Mouse (Mus musculus) hindbrain, embryonic 14.5 days (tissue): ENCODE measurements around the gene Pld5. TPM values are rescaled to one million over a fixed set of nuclear protein-coding genes. Genes with fewer than 3 reads are reported as not detected.
A peak's percentile ranks its signal among the peaks of the same experiment; 100 is the strongest.
"Not testable (repeated sequence)": the region's sequence is repeated elsewhere in the genome, so short reads cannot be mapped to it uniquely, and the experiment has no call there.

ENCODE experiments used
- ATAC-seq: fragments of 200-750 bp; cut with Nextera tagmentation; 2 replicates; pipeline ENCODE4 v1.8.0; 2017; ENCODE audit warnings: moderate number of reproducible peaks, mild to moderate bottlenecking, moderate TSS enrichment, moderate library complexity; ENCODE audit not compliant: low FRiP score
- DNase-seq: peaks from one replicate; pipeline ENCODE4 v3.0.0-alpha.2; 2015; ENCODE audit warnings: low spot score
- H3K27ac ChIP-seq: fragments of 300-500 bp; sonication (generic); 2 replicates; pipeline ENCODE4 v1.5.1; 2014; ENCODE audit warnings: mild to moderate bottlenecking, moderate library complexity
- H3K27me3 ChIP-seq: fragments of 300-500 bp; sonication (generic); 2 replicates; pipeline ENCODE4 v1.6.1; 2014; ENCODE audit warnings: mild to moderate bottlenecking, low read length, mixed read lengths; ENCODE audit not compliant: control insufficient read depth, insufficient read depth
- H3K36me3 ChIP-seq: fragments of 300-500 bp; sonication (generic); replicated peaks from 2 replicates; pipeline ENCODE4 v1.6.1; 2014; ENCODE audit not compliant: control insufficient read depth, insufficient read depth
- H3K4me1 ChIP-seq: fragments of 300-500 bp; sonication (generic); replicated peaks from 2 replicates; pipeline ENCODE4 v1.6.1; 2014; ENCODE audit warnings: antibody characterized with exemption, low read length, mixed read lengths; ENCODE audit not compliant: control insufficient read depth, insufficient read depth
- H3K4me2 ChIP-seq: fragments of 300-500 bp; sonication (generic); replicated peaks from 2 replicates; pipeline ENCODE4 v1.6.1; 2014; ENCODE audit warnings: mild to moderate bottlenecking, moderate library complexity
- H3K4me3 ChIP-seq: fragments of 300-500 bp; sonication (generic); replicated peaks from 2 replicates; pipeline ENCODE4 v1.5.1; 2014; ENCODE audit warnings: mild to moderate bottlenecking, low read length
- H3K9ac ChIP-seq: fragments of 300-500 bp; sonication (generic); 2 replicates; pipeline ENCODE4 v1.6.1; 2014
- H3K9me3 ChIP-seq: fragments of 300-500 bp; sonication (generic); 2 replicates; pipeline ENCODE4 v1.6.1; 2016; ENCODE audit warnings: low read length; ENCODE audit not compliant: control insufficient read depth
- WGBS: fragments of 180-500 bp; shearing (Covaris S2); extraction: QIAGEN DNeasy Blood & Tissue Kit; methylation state at CpG from one replicate; pipeline ENCODE4 v1.1.7; 2014; 5-methylcytosine and 5-hydroxymethylcytosine counted together
- polyA plus RNA-seq: library from polyadenylated mRNA; unstranded; fragments of >200 nt; fragmentation: Nextera tagmentation; extraction: Ambion mirVana; gene quantifications from 2 replicates; pipeline ENCODE4 v1.2.1, GENCODE M21; 2014

Gene Pld5
- polyA plus RNA-seq, 1 experiment from 2014 or later, result 5.5 TPM

- Histone ChIP-seq H3K4me1 (peaks cover 6% of the 10 kb centered on the region; the same call in 1 of the 2 replicates), H3K27ac (no peak overlapping the region), H3K9me3 (no peaks in the 10 kb centered on the region), H3K4me3 (no peak overlapping the region), H3K9ac (no peak overlapping the region), H3K36me3 (no peaks in the 10 kb centered on the region), H3K4me2 (no peak overlapping the region), H3K27me3 (no peaks in the 10 kb centered on the region)
- no peak for DNase-seq
- ATAC-seq, result no peak
These were observed 263.6 kb downstream of the Pld5 start for GRCm38 (mm10) chr1:176011535-176011934.

DNA sequence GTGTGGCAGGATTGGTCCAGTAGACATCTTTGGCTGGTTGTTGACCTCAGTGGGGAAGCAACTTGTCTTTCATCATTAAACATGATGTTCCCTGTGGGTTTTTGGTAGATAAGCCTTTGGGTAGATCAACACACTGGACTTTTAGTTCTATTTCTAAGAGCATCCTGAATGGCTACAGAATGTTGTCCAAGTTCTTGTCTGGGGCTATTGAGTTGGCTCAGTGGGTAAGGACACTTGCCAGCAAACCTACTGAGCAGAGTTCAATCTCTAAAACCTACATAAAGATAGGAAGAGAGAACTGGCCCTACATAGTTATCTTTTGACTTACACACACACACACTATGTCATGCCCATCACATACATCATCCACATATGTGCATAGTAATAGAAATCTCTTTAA lies 264.0 kb downstream of the Pld5 start:
- Histone ChIP-seq H3K4me2 (no peak overlapping the region), H3K4me3 (no peak overlapping the region), H3K9ac (no peak overlapping the region), H3K36me3 (no peaks in the 10 kb centered on the region), H3K27me3 (no peaks in the 10 kb centered on the region), H3K4me1 (peaks cover 6% of the 10 kb centered on the region; the same call in 1 of the 2 replicates), H3K9me3 (no peaks in the 10 kb centered on the region), H3K27ac (no peak overlapping the region)
- DNase-seq (no peak), ATAC-seq (no peak)

DNA sequence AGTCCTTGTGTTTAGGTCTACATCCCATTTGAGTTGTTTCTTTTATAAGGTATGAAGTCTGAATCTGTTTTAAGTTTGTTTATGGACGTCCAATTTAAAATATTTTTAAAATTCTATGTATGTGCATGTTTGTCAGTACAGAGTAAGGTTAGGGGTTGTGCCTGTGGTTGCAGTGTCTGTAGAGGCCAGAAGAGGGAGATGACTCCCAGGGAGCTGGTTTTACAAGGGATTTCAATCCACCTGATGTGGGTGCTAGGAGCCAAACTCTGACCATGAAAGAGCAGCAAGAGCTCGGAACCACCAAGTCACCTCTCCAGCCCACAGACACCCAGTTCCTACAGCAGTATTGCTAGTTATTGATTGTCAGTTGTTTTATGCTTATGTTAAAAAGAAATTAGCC lies 266.7 kb downstream of the Pld5 start:
- no peak for ATAC-seq

GRCm38 (mm10) chr1:176000599-176000998 lies 274.5 kb downstream of the Pld5 start:
- H3K9me3 ChIP-seq, result no peaks in the 10 kb centered on the region
- DNase-seq (no peak), ATAC-seq (no peak)
- H3K9ac ChIP-seq, result no peak overlapping the region
- no peaks in the 10 kb centered on the region for H3K36me3 ChIP-seq
- peaks cover 12% of the 10 kb centered on the region for H3K4me1 ChIP-seq
- no peaks in the 10 kb centered on the region for H3K27me3 ChIP-seq
- no peak overlapping the region for H3K4me3 ChIP-seq
- 56% methylated on average over 5 of the region's 5 CpGs for WGBS
- no peak overlapping the region for H3K4me2 ChIP-seq
- no peak overlapping the region for H3K27ac ChIP-seq

More for the DNA sequence above, 266.7 kb downstream of the Pld5 start:
- H3K36me3 ChIP-seq, result no peaks in the 10 kb centered on the region
- no peak for DNase-seq
- no peak overlapping the region for H3K4me3 ChIP-seq
- no peak overlapping the region for H3K4me2 ChIP-seq
- H3K4me1 ChIP-seq, result 0 out of 2 replicates have a peak, but pooled peaks cover under 1% of the 10 kb centered on the region
- no peak overlapping the region for H3K27ac ChIP-seq
- H3K27me3 ChIP-seq, result no peaks in the 10 kb centered on the region
- no peak overlapping the region for H3K9ac ChIP-seq
- no peaks in the 10 kb centered on the region for H3K9me3 ChIP-seq
- WGBS, result 88% methylated on average over 2 of the region's 2 CpGs

DNA sequence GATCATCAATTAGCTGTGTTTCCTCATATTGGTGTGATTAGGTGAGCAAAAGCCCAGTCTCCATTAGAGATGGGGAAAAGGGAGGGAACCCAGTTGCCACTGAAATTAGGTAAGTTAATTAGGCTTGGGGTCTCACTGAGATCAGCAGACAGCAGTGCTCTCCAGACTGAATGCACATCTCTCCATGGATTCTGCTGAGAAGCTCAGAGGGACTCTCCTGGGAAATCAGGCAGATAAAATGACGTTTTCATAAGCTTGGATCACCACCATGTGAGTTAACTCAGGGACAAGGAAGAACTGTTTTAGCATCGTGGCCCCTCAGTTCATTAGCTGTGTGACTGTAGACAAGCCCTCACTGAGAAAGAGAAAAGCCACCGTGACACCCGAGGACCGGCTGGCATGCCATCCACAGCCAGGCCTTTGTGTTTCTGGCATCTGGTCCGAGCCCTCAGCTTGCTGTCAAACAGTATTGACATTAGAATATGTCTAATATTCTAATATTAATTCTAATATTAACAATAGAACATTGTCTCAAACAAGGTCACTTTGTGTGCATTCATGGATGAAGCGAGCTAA lies 277.9 kb downstream of the Pld5 start:
- peak overlapping the region; percentile 43; the same call in 1 of the 2 replicates for H3K27ac ChIP-seq
- H3K9me3 ChIP-seq, result no peaks in the 10 kb centered on the region
- no peak overlapping the region for H3K4me3 ChIP-seq
- H3K27me3 ChIP-seq, result no peaks in the 10 kb centered on the region
- H3K4me1 ChIP-seq, result peaks cover 12% of the 10 kb centered on the region
- WGBS, result 41% methylated on average over 7 of the region's 7 CpGs
- DNase-seq, result no peak
- no peak overlapping the region for H3K4me2 ChIP-seq
- peak; percentile 52 for ATAC-seq
- no peak overlapping the region for H3K9ac ChIP-seq
- no peaks in the 10 kb centered on the region for H3K36me3 ChIP-seq

- no peak overlapping the region for H3K9ac ChIP-seq
- H3K27ac ChIP-seq, result no peak overlapping the region
- H3K27me3 ChIP-seq, result no peaks in the 10 kb centered on the region
- DNase-seq (no peak), ATAC-seq (no peak)
- no peaks in the 10 kb centered on the region for H3K4me1 ChIP-seq
- 90% methylated on average over 4 of the region's 4 CpGs for WGBS
- H3K36me3 ChIP-seq, result no peaks in the 10 kb centered on the region
- no peaks in the 10 kb centered on the region for H3K9me3 ChIP-seq
- no peak overlapping the region for H3K4me3 ChIP-seq
- no peak overlapping the region for H3K4me2 ChIP-seq
These were observed 286.2 kb downstream of the Pld5 start for GRCm38 (mm10) chr1:175988912-175989311.

GRCm38 (mm10) chr1:175988448-175988847 lies 286.7 kb downstream of the Pld5 start:
- Histone ChIP-seq H3K9ac (no peak overlapping the region), H3K27me3 (no peaks in the 10 kb centered on the region), H3K4me3 (no peak overlapping the region), H3K4me1 (no peaks in the 10 kb centered on the region), H3K27ac (no peak overlapping the region), H3K4me2 (no peak overlapping the region), H3K36me3 (no peaks in the 10 kb centered on the region; the same call in 1 of the 2 replicates), H3K9me3 (no peaks in the 10 kb centered on the region)
- DNase-seq (no peak), ATAC-seq (no peak)
- WGBS, result 94% methylated on average over 5 of the region's 5 CpGs

DNA sequence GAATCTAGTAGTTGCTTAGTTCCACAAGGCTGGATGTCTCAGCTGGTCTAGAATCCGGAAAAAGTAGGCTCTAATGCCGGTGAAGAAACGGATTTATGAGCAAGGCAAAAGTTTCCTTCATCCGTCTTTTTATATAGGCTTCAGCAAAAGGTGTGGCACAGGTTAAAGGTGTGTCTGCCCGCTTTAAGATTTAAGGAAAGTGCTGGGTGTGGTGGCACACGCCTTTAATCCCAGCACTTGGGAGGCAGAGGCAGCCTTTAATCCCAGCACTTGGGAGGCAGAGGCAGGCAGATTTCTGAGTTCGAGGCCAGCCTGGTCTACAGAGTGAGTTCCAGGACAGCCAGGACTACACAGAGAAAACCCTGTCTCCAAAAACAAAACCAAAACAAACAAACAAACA lies 296.1 kb downstream of the Pld5 start, which contains the start of gene Rbm8a2:
TSS of gene Rbm8a2 (minus strand) at position 101 of the 400 bp plus-strand sequence.
- H3K4me2 ChIP-seq, H3K9ac ChIP-seq, H3K9me3 ChIP-seq, DNase-seq, H3K4me1 ChIP-seq, ATAC-seq, H3K27me3 ChIP-seq, H3K36me3 ChIP-seq, H3K4me3 ChIP-seq, H3K27ac ChIP-seq: not testable (repeated sequence)
- 96% methylated on average over 7 of the region's 7 CpGs for WGBS

DNA sequence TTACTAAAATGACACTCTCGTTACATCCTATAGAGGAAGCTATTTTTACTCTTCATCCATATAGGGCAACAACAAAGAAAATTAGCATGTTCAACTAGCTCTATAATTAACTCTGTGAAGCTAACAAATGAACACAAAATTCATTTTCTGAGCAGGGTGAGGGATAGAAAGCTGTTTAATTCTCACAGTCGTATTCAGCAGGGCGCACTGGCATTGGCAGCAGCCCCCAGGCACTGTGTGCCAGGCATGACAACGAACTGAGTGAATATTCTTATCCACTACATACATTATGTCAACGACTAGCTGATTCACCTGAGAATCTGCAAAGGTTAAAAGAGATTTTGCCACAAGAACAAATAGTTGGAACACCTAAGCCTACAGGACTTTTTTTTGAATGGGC lies 304.4 kb downstream of the Pld5 start:
- DNase-seq (no peak), ATAC-seq (no peak; the same call in 1 of the 2 replicates)
- no peak overlapping the region for H3K4me2 ChIP-seq
- peak overlapping the region; percentile 51; the same call in 1 of the 2 replicates for H3K27ac ChIP-seq
- H3K9me3 ChIP-seq, result no peaks in the 10 kb centered on the region
- WGBS, result 67% methylated on average over 5 of the region's 5 CpGs
- H3K4me1 ChIP-seq, result no peaks in the 10 kb centered on the region
- H3K9ac ChIP-seq, result no peak overlapping the region
- no peaks in the 10 kb centered on the region for H3K27me3 ChIP-seq
- H3K36me3 ChIP-seq, result no peaks in the 10 kb centered on the region
- no peak overlapping the region for H3K4me3 ChIP-seq
